Mouse (Mus musculus) liver, postnatal 0 days (tissue): Measurements from ENCODE around the gene Mttp. TPM values are rescaled to one million over a fixed set of nuclear protein-coding genes. Genes with fewer than 3 reads are reported as not detected.
"Not testable (repeated sequence)": the region's sequence is repeated elsewhere in the genome, so short reads cannot be mapped to it uniquely, and the experiment has no call there.

ENCODE experiments used
- ATAC-seq: fragments of 200-750 bp; cut with Nextera tagmentation; 2 replicates; pipeline ENCODE4 v1.8.0; 2017; ENCODE audit warnings: mild to moderate bottlenecking, moderate library complexity
- DNase-seq: peaks from one replicate; pipeline ENCODE4 v3.0.0-alpha.2; 2016
- H3K27ac ChIP-seq: fragments of 300-500 bp; sonication (generic); 2 replicates; pipeline ENCODE4 v1.5.1; 2014; ENCODE audit warnings: antibody characterized with exemption, moderate library complexity, mild to moderate bottlenecking, low read depth
- H3K27me3 ChIP-seq: fragments of 300-500 bp; sonication (generic); 2 replicates; pipeline ENCODE4 v1.6.1; 2014; ENCODE audit warnings: low read length, control low read depth, mixed read lengths; ENCODE audit not compliant: insufficient read depth
- H3K36me3 ChIP-seq: fragments of 300-500 bp; sonication (generic); replicated peaks from 2 replicates; pipeline ENCODE4 v1.6.1; 2014; ENCODE audit warnings: mild to moderate bottlenecking, control low read depth, low read length, moderate library complexity, mixed read lengths; ENCODE audit not compliant: insufficient read depth
- H3K4me1 ChIP-seq: fragments of 300-500 bp; sonication (generic); 2 replicates; pipeline ENCODE4 v1.6.1; 2014; ENCODE audit warnings: antibody characterized with exemption, mild to moderate bottlenecking, control low read depth; ENCODE audit not compliant: insufficient read depth
- H3K4me2 ChIP-seq: fragments of 300-500 bp; sonication (generic); 2 replicates; pipeline ENCODE4 v1.6.1; 2014; ENCODE audit warnings: low read depth, mild to moderate bottlenecking, low read length, moderate library complexity, mixed read lengths
- H3K4me3 ChIP-seq: fragments of 300-500 bp; sonication (generic); 2 replicates; pipeline ENCODE4 v1.5.1; 2014; ENCODE audit warnings: low read depth, low read length
- H3K9ac ChIP-seq: fragments of 300-500 bp; sonication (generic); replicated peaks from 2 replicates; pipeline ENCODE4 v1.6.1; 2014; ENCODE audit warnings: mild to moderate bottlenecking, moderate library complexity
- H3K9me3 ChIP-seq: fragments of 300-500 bp; sonication (generic); 2 replicates; pipeline ENCODE4 v1.6.1; 2016; ENCODE audit warnings: mild to moderate bottlenecking, control low read depth, low read length, mixed read lengths
- CTCF ChIP-seq: sonication (generic); IDR thresholded peaks from 2 replicates; pipeline ENCODE4 v1.5.1; 2016; ENCODE audit warnings: antibody characterized with exemption, low read depth
- EP300 ChIP-seq: IDR thresholded peaks from 2 replicates; pipeline ENCODE4 v1.6.1; 2016; ENCODE audit warnings: antibody characterized with exemption, low read depth, mild to moderate bottlenecking
- WGBS: fragments of 180-500 bp; shearing (Covaris S2); extraction: QIAGEN DNeasy Blood & Tissue Kit; methylation state at CpG from one replicate; pipeline ENCODE4 v1.1.7; 2014; ENCODE audit not compliant: insufficient replicate concordance; 5-methylcytosine and 5-hydroxymethylcytosine counted together
- polyA plus RNA-seq: library from polyadenylated mRNA; unstranded; fragments of >200 nt; fragmentation: Nextera tagmentation; extraction: Ambion mirVana; gene quantifications from 2 replicates; pipeline ENCODE4 v1.2.1, GENCODE M21; 2015

Mttp gene
- polyA plus RNA-seq, 1 experiment from 2014 or later, result 86.4 TPM

DNA sequence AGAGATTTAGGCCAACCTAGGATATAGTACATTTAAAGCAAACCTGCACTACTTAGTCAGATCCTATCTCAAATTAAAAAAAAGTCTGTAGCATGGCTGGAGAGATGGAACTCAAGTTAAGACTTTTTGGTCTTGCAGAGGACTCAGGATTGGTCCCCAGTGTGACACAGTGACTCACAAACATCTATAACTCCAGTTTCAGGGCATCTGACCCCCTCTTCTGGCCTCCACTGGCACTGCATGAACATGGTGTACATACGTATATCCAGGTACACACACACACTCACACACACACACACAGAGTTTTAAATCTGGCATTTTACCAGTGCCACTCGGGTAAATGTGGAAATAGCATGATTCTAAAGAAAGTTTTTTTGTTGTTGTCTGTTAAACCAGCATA lies 4.0 kb upstream of the Mttp start:
- no peak for DNase-seq
- H3K36me3 ChIP-seq, result peaks cover 4% of the 10 kb centered on the region
- 0 out of 2 replicates have a peak, but pooled peaks have one; percentile 9 for TF ChIP-seq CTCF
- TF ChIP-seq EP300, result no peak
- no peaks in the 10 kb centered on the region for H3K4me1 ChIP-seq
- H3K9ac ChIP-seq, result no peak overlapping the region
- H3K4me3 ChIP-seq, result no peak overlapping the region
- no peaks in the 10 kb centered on the region for H3K27me3 ChIP-seq
- 88% methylated on average over 2 of the region's 2 CpGs for WGBS
- no peaks in the 10 kb centered on the region for H3K9me3 ChIP-seq
- no peak for ATAC-seq
- H3K4me2 ChIP-seq, result no peak overlapping the region
- no peak overlapping the region for H3K27ac ChIP-seq

DNA sequence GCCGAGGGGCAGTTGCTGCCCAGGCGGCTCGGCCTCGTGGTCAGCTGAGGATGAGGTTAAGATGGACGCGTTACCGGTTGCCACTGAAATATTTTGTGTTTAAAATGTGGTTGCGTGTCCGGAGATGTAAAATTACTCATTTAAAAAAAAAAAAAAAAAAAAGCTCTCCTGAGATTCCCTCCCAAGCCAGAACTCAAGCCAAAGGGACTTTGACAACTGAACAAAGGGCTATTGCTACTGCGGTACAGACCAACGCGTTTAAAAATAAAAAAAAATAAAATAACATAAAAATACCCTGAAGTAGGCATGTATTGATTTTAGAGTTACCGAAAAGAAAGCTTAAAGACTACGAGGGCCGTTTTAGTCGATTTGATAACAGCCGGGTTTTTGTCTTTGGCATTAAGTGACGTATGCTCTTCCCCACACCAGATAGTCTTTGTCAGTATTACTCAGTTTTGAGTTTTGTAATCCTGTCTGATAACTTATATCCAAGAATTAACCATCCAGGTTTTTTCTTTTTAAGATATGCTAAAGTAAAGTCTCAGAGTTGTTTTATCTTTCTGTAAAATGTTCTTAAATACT lies 617 bp downstream of the Mttp start:
- no peak for DNase-seq
- H3K9me3 ChIP-seq, result no peaks in the 10 kb centered on the region
- H3K4me2 ChIP-seq, result peak overlapping the region; percentile 77
- H3K9ac ChIP-seq, result peak overlapping the region; percentile 83
- no peaks in the 10 kb centered on the region for H3K36me3 ChIP-seq
- under 1% methylated on average over 18 of the region's 18 CpGs for WGBS
- TF ChIP-seq CTCF (no peak), EP300 (no peak)
- H3K4me1 ChIP-seq, result peaks cover 4% of the 10 kb centered on the region
- peak overlapping the region; percentile 76 for H3K4me3 ChIP-seq
- peak overlapping the region; percentile 99 for H3K27ac ChIP-seq
- ATAC-seq, result no peak
- H3K27me3 ChIP-seq, result no peaks in the 10 kb centered on the region

DNA sequence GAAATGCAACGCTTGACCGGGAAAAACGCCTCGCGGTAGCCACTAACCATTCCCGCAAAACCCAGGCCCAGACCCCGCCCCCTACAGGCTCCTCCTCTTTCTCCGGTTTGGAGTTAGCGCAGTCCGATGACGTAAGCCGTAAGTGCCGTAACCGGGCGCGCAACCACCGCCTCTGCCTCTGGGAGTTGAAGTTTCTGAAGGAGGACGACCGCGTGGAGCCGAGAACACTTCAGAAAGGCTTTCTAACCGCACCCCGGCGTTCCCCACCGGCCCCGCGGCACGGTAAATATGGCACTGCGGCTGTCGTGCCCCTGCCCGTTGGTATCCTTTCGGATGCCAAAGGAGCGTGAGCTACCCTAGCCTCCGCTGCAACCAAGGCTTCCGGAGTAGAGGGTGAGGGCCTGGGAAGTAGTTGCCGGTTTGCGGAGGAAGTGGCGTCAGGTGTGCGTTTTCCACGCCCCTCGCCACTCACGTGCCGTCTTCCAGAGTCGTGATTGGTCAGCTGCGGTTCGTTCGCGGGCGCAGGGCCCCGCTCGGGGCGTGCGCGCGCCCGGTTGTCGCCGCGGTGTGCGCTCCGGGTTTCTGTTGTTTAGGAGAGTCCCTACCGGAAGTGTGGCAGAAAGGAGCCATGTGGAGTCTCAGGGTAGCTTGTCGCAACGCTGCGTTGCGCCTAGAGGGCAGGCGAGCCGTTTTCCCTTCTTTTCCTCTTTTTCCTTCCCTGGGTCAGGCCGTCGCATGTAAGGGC lies 1.3 kb downstream of the Mttp start, which contains the start of gene Trmt10a:
Gene Trmt10a, plus strand, starts transcription at position 134 of the 745 bp plus-strand sequence.
- Histone ChIP-seq H3K27ac (peak within 1 kb of the TSS; percentile 99), H3K27me3 (no peaks in the 10 kb centered on the region), H3K36me3 (no peaks in the 10 kb centered on the region), H3K4me1 (peaks cover 4% of the 10 kb centered on the region), H3K4me3 (peak within 1 kb of the TSS; percentile 76), H3K9me3 (no peaks in the 10 kb centered on the region), H3K9ac (peak within 1 kb of the TSS; percentile 83), H3K4me2 (peak within 1 kb of the TSS; percentile 77)
- under 1% methylated on average over 70 of the region's 70 CpGs for WGBS
- ATAC-seq (peak; percentile 99), DNase-seq (peak; percentile 98)
- peak; percentile 50 for TF ChIP-seq EP300
- peak; percentile 47 for TF ChIP-seq CTCF

DNA sequence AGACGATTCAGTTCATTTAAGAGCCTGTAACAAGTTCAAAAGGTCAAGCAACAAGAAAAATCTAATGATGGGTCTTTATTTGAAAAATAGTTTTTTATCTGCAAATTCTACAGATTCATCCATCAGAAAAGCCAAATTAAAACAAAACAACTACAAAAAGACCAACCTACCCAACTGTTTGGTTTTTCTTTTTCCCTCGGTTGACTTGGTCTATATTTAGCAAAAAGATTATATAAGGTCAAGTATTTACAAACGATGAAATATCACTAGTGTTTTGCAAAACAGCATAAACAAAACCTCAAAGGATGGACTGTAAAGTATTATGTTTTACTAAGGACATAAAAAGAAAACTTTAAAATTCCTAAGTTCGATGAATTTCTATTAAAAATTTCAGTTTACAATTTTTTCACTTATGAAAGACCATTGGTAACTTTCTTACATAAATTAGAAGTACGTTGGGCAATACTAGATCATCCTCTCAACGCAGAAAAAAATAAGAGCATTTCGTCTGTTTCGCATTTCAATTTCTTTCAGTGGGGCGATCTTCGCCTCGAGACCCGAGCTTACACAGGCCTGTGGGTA lies 1.9 kb downstream of the Mttp start:
- H3K36me3 ChIP-seq, result no peaks in the 10 kb centered on the region
- DNase-seq, result no peak

DNA sequence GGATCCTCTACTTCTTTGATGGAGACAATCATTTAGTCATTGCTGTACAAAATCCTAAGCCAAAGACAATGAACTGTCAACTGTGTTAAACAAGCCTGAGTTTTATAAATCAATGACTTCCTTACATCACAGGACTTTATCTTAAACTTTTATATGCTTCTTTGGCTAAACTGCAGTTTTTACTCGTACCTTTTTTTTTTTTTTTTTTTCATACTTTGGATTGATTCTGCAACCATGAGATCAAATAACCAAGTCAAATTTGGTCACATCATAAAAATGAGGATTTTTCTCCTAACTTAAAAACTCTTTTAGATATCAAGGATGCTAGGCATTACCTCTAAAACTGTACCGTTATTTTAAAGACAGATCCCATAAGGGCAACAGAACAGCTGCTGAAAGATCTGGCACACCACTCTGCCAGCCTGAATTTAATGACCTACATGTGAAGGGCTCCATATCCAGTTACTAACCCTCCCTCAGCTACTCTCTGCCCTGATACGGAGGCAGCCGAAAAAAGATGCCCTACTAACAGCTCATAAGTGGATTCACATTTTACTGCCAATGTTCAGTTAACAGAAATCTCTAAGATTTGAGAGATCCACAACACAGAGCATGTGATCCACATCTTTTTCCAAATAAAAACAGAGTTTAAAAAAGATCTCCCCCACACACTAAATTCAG lies 2.6 kb downstream of the Mttp start:
- H3K36me3 ChIP-seq, result no peaks in the 10 kb centered on the region
- 68% methylated on average over 4 of the region's 4 CpGs for WGBS
- TF ChIP-seq EP300 (no peak), CTCF (no peak)
- H3K27ac ChIP-seq, result peak overlapping the region; percentile 52; the same call in 1 of the 2 replicates
- peak overlapping the region; percentile 51; the same call in 1 of the 2 replicates for H3K9ac ChIP-seq
- no peak for ATAC-seq
- DNase-seq, result no peak
- peak overlapping the region; percentile 77 for H3K4me2 ChIP-seq
- H3K4me1 ChIP-seq, result peaks cover 4% of the 10 kb centered on the region
- no peaks in the 10 kb centered on the region for H3K27me3 ChIP-seq
- H3K9me3 ChIP-seq, result no peaks in the 10 kb centered on the region
- H3K4me3 ChIP-seq, result peak overlapping the region; percentile 76

More for the DNA sequence above, 1.9 kb downstream of the Mttp start:
- Histone ChIP-seq H3K27ac (peak overlapping the region; percentile 99), H3K9ac (peak overlapping the region; percentile 83), H3K4me3 (peak overlapping the region; percentile 76), H3K4me1 (peaks cover 4% of the 10 kb centered on the region), H3K9me3 (no peaks in the 10 kb centered on the region), H3K4me2 (peak overlapping the region; percentile 77), H3K27me3 (no peaks in the 10 kb centered on the region)
- 3% methylated on average over 12 of the region's 12 CpGs for WGBS
- ATAC-seq, result no peak
- TF ChIP-seq EP300, result no peak

DNA sequence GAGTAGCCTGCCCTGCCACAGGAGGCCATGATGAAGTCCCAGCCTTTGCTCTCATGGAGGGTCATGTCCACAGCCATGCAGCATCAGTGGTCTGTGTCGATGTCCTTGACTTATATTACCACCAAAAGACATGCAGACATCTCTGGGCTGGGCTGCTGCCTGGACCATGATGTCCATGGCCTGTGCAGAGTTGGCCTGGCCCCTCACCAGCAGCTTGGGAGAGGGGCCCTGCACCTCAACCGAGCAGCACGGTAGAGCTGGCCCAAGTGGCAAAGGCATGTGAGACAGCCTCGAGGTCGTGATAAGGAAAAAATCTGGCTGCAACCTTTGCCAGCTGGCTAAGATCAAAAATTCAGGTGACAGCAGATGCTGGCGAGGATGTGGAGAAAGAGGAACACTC lies 5.1 kb downstream of the Mttp start:
- Histone ChIP-seq H3K9ac (no peak overlapping the region), H3K36me3 (no peaks in the 10 kb centered on the region), H3K4me2 (no peak overlapping the region), H3K27ac (no peak overlapping the region), H3K27me3 (no peaks in the 10 kb centered on the region), H3K4me3 (no peak overlapping the region), H3K9me3 (no peaks in the 10 kb centered on the region), H3K4me1 (peaks cover 4% of the 10 kb centered on the region)
- TF ChIP-seq EP300, result no peak
- TF ChIP-seq CTCF, result no peak
- ATAC-seq, result no peak
- 70% methylated on average over 6 of the region's 6 CpGs for WGBS
- DNase-seq, result no peak

DNA sequence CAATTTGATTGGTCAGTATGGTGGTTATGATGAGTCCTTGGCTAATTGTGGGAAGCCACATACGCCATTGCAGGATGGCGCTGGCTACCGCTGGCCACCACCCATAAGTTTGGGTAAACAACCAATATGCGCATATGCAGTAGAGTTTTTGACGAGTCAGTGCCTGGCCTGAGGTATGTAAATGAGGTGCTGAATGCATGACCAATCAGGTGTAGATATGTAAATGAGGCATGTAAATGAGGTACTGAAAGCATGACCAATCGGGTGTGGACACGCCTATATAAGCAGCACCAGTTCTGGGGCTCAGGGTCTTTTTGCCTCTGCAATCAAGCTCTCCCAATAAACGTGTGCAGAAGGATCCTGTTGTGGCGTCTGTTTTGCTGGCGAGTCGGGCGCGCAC lies 6.6 kb downstream of the Mttp start:
- not testable (repeated sequence) for H3K9ac ChIP-seq, H3K36me3 ChIP-seq, H3K27me3 ChIP-seq, H3K4me3 ChIP-seq, H3K27ac ChIP-seq, H3K4me2 ChIP-seq, H3K4me1 ChIP-seq, H3K9me3 ChIP-seq, DNase-seq
- 0 out of 2 replicates have a peak, but pooled peaks have one; percentile 19 for ATAC-seq
- 91% methylated on average over 13 of the region's 13 CpGs for WGBS
